Mouse (Mus musculus) CH12.LX (cell line): ENCODE measurements around the gene Crx. TPM values are rescaled to one million over a fixed set of nuclear protein-coding genes. Genes with fewer than 3 reads are reported as not detected.

ENCODE experiments used
- DNase-seq: peaks from one replicate; pipeline ENCODE4 v3.0.0-alpha.2; 2013; ENCODE audit errors: extremely low read depth
- H3K27ac ChIP-seq: 2 replicates; pipeline ENCODE4 v1.5.1; 2012; ENCODE audit warnings: low read depth, mild to moderate bottlenecking, control low read depth, moderate library complexity; ENCODE audit not compliant: insufficient read depth
- H3K27me3 ChIP-seq: replicated peaks from 2 replicates; pipeline ENCODE3; 2012; ENCODE audit warnings: inconsistent platforms
- H3K36me3 ChIP-seq, 2 experiments: replicated peaks in 1 of 2; 2 replicates each; pipeline versions ENCODE3 to v1.6.1; 2012; ENCODE audit warnings: inconsistent platforms in 1 of 2, low read length in 1 of 2, mild to moderate bottlenecking in 1 of 2, mixed read lengths in 1 of 2, moderate library complexity in 1 of 2; ENCODE audit not compliant: control insufficient read depth in 1 of 2, insufficient read depth in 1 of 2
- H3K4me1 ChIP-seq, 2 experiments: 2 replicates each; pipeline ENCODE4 v1.6.1; 2012; ENCODE audit warnings: inconsistent platforms in 1 of 2, moderate library complexity in 1 of 2; ENCODE audit not compliant: insufficient read depth in 2 of 2, control insufficient read depth in 1 of 2
- H3K4me2 ChIP-seq: 2 replicates; pipeline ENCODE4 v1.6.1; 2012; ENCODE audit warnings: low read depth, mild to moderate bottlenecking, control low read depth; ENCODE audit not compliant: poor library complexity, insufficient read depth, severe bottlenecking
- H3K4me3 ChIP-seq, 3 experiments: fragments of 150-350 bp in 1 of 3; sonication (generic) in 1 of 3; replicated peaks in 1 of 3; 2 replicates each; pipeline versions ENCODE3 to v1.5.1; 2011 to 2012; ENCODE audit warnings: low read depth in 2 of 3, low read length in 2 of 3, mild to moderate bottlenecking in 2 of 3, moderate library complexity in 2 of 3, control low read depth in 1 of 3, improper control_type of control experiment in 1 of 3, inconsistent platforms in 1 of 3, mixed read lengths in 1 of 3; ENCODE audit not compliant: poor library complexity in 1 of 3
- H3K79me2 ChIP-seq: replicated peaks from 2 replicates; pipeline ENCODE4 v1.6.1; 2012; ENCODE audit warnings: mild to moderate bottlenecking, moderate library complexity; ENCODE audit not compliant: control insufficient read depth, poor library complexity, insufficient read depth, severe bottlenecking; ENCODE audit errors: extremely low read depth
- H3K9ac ChIP-seq: 2 replicates; pipeline ENCODE4 v1.6.1; 2012; ENCODE audit warnings: low read depth, mild to moderate bottlenecking, control low read depth, moderate library complexity; ENCODE audit not compliant: insufficient read depth
- H3K9me3 ChIP-seq: replicated peaks from 2 replicates; pipeline ENCODE3; 2012; ENCODE audit warnings: low read length, inconsistent platforms, mixed read lengths
- CHD2 ChIP-seq: IDR thresholded peaks from 2 replicates; pipeline ENCODE4 v1.6.1; 2011; ENCODE audit warnings: low read length, improper control_type of control experiment
- CTCF ChIP-seq, 2 experiments: IDR thresholded peaks in 1 of 2; conservative IDR thresholded peaks in 1 of 2; 2 replicates each; pipeline ENCODE4 v1.5.1; 2011 to 2012; ENCODE audit warnings: low read depth in 2 of 2, low read length in 2 of 2, improper control_type of control experiment in 1 of 2, inconsistent platforms in 1 of 2, mild to moderate bottlenecking in 1 of 2, moderate library complexity in 1 of 2
- ETS1 ChIP-seq: conservative IDR thresholded peaks from 2 replicates; pipeline ENCODE4 v1.6.1; 2012; ENCODE audit warnings: low read depth, mild to moderate bottlenecking, inconsistent platforms, low read length, improper control_type of control experiment, moderate library complexity
- HCFC1 ChIP-seq: IDR thresholded peaks from 2 replicates; pipeline ENCODE4 v1.6.1; 2012; ENCODE audit warnings: low read depth, mild to moderate bottlenecking, inconsistent platforms, low read length, improper control_type of control experiment
- JUN ChIP-seq: IDR thresholded peaks from 2 replicates; pipeline ENCODE4 v1.6.1; 2011; ENCODE audit warnings: low read depth, mild to moderate bottlenecking, low read length, improper control_type of control experiment, moderate library complexity; ENCODE audit not compliant: insufficient read depth
- MAZ ChIP-seq: IDR thresholded peaks from 2 replicates; pipeline ENCODE4 v1.6.1; 2012; ENCODE audit warnings: low read depth, mild to moderate bottlenecking, inconsistent platforms, low read length, improper control_type of control experiment, moderate library complexity
- MEF2A ChIP-seq: IDR thresholded peaks from 2 replicates; pipeline ENCODE4 v1.6.1; 2014; ENCODE audit warnings: low read depth, mild to moderate bottlenecking, inconsistent platforms, low read length, improper control_type of control experiment, borderline replicate concordance
- MYC ChIP-seq: IDR thresholded peaks from 2 replicates; pipeline ENCODE4 v1.6.1; 2011; ENCODE audit warnings: low read depth, mild to moderate bottlenecking, improper control_type of control experiment, low read length
- PAX5 ChIP-seq: IDR thresholded peaks from 2 replicates; pipeline ENCODE4 v1.6.1; 2012; ENCODE audit warnings: low read length, inconsistent platforms, mixed read lengths
- POLR2AphosphoS2 ChIP-seq: IDR thresholded peaks from 2 replicates; pipeline ENCODE4 v1.6.1; 2011; ENCODE audit warnings: low read depth, low read length, improper control_type of control experiment
- RAD21 ChIP-seq: IDR thresholded peaks from 2 replicates; pipeline ENCODE4 v1.6.1; 2011; ENCODE audit warnings: low read depth, mild to moderate bottlenecking, low read length, improper control_type of control experiment, moderate library complexity
- SIN3A ChIP-seq: IDR thresholded peaks from 2 replicates; pipeline ENCODE4 v1.6.1; 2012; ENCODE audit warnings: low read length, improper control_type of control experiment, inconsistent platforms
- SMC3 ChIP-seq: IDR thresholded peaks from 2 replicates; pipeline ENCODE4 v1.6.1; 2011; ENCODE audit warnings: low read depth, low read length, improper control_type of control experiment
- ZKSCAN1 ChIP-seq: IDR thresholded peaks from 2 replicates; pipeline ENCODE4 v1.6.1; 2012; ENCODE audit warnings: low read depth, inconsistent platforms, low read length, improper control_type of control experiment, borderline replicate concordance
- ZMIZ1 ChIP-seq: IDR thresholded peaks from 2 replicates; pipeline ENCODE4 v1.6.1; 2012; ENCODE audit warnings: low read depth, mild to moderate bottlenecking, inconsistent platforms, low read length, improper control_type of control experiment
- dilution Hi-C: fragments of 300-500 bp; cut with MboI; formaldehyde crosslinking; loops from 2 replicates; pipeline ENCODE4 v1.14.3; 2020; ENCODE audit warnings: low sequenced_read_pairs; ENCODE audit not compliant: extremely low pct_unique_long_range_greater_than_20kb, extremely low pct_ligation_motif_present
- in situ Hi-C: fragments of 300-500 bp; cut with MboI; formaldehyde crosslinking; loops from 3 replicates; pipeline ENCODE4 v1.14.3; 2019; ENCODE audit warnings: low sequenced_read_pairs, low pct_ligation_motif_present, low pct_unique_long_range_greater_than_20kb, mixed read lengths
- polyA plus RNA-seq: library from polyadenylated mRNA; unstranded; fragments of >175 nt; gene quantifications from 2 replicates; pipeline ENCODE4 v1.2.1, GENCODE M21; 2012; ENCODE audit warnings: low read depth; ENCODE audit not compliant: insufficient read length
- total RNA-seq, 2 experiments: library from RNA; depleted of rRNA; stranded (reverse); fragments of 300-350 nt in 1 of 2; fragments of >200 nt in 1 of 2; gene quantifications; 2 replicates each; pipeline ENCODE4 v1.2.3; 2012 to 2014

Crx gene
- total and polyA plus RNA-seq, 3 experiments: not detected

DNA sequence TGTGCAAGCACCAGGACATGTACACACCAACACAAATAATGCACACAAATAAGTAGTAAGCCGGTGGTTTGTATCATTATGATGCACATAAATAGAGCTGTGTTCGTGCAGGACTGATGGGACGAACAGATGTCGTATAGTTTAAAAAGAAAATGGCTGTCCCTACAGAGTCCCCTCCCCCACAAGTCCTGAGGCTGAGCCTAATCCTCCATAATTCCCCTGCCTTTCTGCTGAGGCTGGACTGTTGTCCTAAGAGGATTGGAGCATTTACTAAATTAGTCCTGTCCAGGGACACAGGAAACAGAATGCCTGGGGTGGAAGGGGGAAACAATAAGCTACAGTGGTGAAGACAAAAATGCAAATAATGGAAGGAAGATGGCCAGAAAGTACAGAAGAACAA, 15.7 kb downstream of the Crx start:
- DNase-seq: no peak
- Histone ChIP-seq H3K9ac (no peak overlapping the region), H3K4me3 (no peak overlapping the region), H3K4me1 (peaks cover 0 to 3% of the 10 kb centered on the region in 2 experiments; a peak in 1 of 4 replicates), H3K27ac (no peak overlapping the region), H3K4me2 (no peak overlapping the region), H3K27me3 (peaks cover 75% of the 10 kb centered on the region)
- dilution Hi-C loops: no loop called here
- TF ChIP-seq ZMIZ1 (no peak), PAX5 (no peak), ZKSCAN1 (no peak), POLR2AphosphoS2 (no peak), MAZ (no peak), CHD2 (no peak), JUN (no peak), SIN3A (no peak), CTCF (conservative IDR thresholded peaks at IDR 0.05 in 1 of 2, IDR thresholded peaks at IDR 0.05 in 1 of 2; ENCODE audit: low read depth in 2 of 2, low read length in 2 of 2) (no peak), MYC (no peak), HCFC1 (no peak), ETS1 (no peak), MEF2A (no peak)
- TF ChIP-seq, all 38 proteins: peak for 0
- H3K9me3 ChIP-seq: no peaks in the 10 kb centered on the region
- no peaks in the 10 kb centered on the region for H3K36me3 ChIP-seq
- no peaks in the 10 kb centered on the region for H3K79me2 ChIP-seq
- in situ Hi-C loops: no loop called here

DNA sequence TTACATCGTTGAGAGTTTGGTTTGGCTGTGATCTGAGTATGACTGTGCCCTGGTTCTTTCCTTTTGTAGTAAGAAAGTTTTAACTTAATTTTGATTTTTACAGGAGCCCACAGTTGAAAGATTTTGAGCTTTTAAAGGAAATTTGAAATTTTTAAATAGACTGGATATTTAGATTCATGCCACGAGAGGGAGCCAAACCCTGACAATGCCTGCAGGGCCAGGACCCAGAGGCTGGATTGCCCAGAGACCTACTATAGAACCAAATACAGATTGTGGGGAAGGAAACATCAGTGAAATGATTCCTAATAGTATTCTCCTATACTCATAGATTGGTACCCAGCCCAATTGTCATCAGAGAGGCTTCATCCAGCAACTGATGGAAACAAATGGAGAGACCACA, 20.1 kb downstream of the Crx start:
- H3K79me2 ChIP-seq: no peaks in the 10 kb centered on the region
- no peak overlapping the region for H3K4me2 ChIP-seq
- peaks cover 2% of the 10 kb centered on the region for H3K9me3 ChIP-seq
- H3K36me3 ChIP-seq: no peaks in the 10 kb centered on the region
- in situ Hi-C loops (no loop called here), dilution Hi-C loops (no loop called here)
- H3K27ac ChIP-seq: no peak overlapping the region
- no peak overlapping the region for H3K4me3 ChIP-seq
- DNase-seq: peak; percentile 17
- TF ChIP-seq SMC3: peak; percentile 59
- no peak for TF ChIP-seq ETS1
- peak; percentile 66 for TF ChIP-seq RAD21
- peak in 1 of 2 experiments; percentile 67; a peak in 2 of 4 replicates for TF ChIP-seq CTCF (conservative IDR thresholded peaks at IDR 0.05 in 1 of 2, IDR thresholded peaks at IDR 0.05 in 1 of 2; ENCODE audit: low read depth in 2 of 2, low read length in 2 of 2)
- H3K27me3 ChIP-seq: peaks cover 61% of the 10 kb centered on the region
- H3K9ac ChIP-seq: no peak overlapping the region
- H3K4me1 ChIP-seq: no peaks in the 10 kb centered on the region
